Mouse (Mus musculus) cortical plate, adult 2 months (tissue): ENCODE measurements around the gene Pias4. TPM values are rescaled to one million over a fixed set of nuclear protein-coding genes. Genes with fewer than 3 reads are reported as not detected.
"Not testable (repeated sequence)": the region's sequence is repeated elsewhere in the genome, so short reads cannot be mapped to it uniquely, and the experiment has no call there.

Source experiments
- H3K27ac ChIP-seq: fragments of 200-500 bp; 2 replicates; pipeline ENCODE4 v1.5.1; 2012; ENCODE audit warnings: low read length, control low read depth, inconsistent platforms; ENCODE audit not compliant: insufficient read depth
- H3K4me1 ChIP-seq: fragments of 200-500 bp; 2 replicates; pipeline ENCODE4 v1.6.1; 2011; ENCODE audit warnings: low read length; ENCODE audit not compliant: control insufficient read depth, insufficient read depth
- H3K4me3 ChIP-seq: fragments of 200-500 bp; 2 replicates; pipeline ENCODE4 v1.5.1; 2011; ENCODE audit warnings: mild to moderate bottlenecking, low read length, control low read depth; ENCODE audit not compliant: insufficient read depth
- CTCF ChIP-seq: fragments of 200-500 bp; IDR thresholded peaks from 2 replicates; pipeline ENCODE4 v1.5.1; 2011; ENCODE audit warnings: mild to moderate bottlenecking, control low read depth, low read length; ENCODE audit not compliant: insufficient read depth; ENCODE audit errors: extremely low read depth
- POLR2A ChIP-seq: fragments of 200-500 bp; IDR thresholded peaks from 2 replicates; pipeline ENCODE4 v1.6.1; 2011; ENCODE audit warnings: mild to moderate bottlenecking, low read length, control low read depth; ENCODE audit not compliant: insufficient read depth; ENCODE audit errors: extremely low read depth
- polyA plus RNA-seq: library from polyadenylated mRNA; depleted of rRNA; stranded (reverse); fragments of >200 nt; gene quantifications from 2 replicates; pipeline ENCODE4 v1.2.3, GENCODE M21; 2012

Pias4 gene
- polyA plus RNA-seq, 1 experiment, result 21.3 TPM

GRCm38 (mm10) chr10:81173132-81173531 lies 5.4 kb upstream of the Pias4 start:
- H3K4me3 ChIP-seq, result peak overlapping the region; percentile 35
- TF ChIP-seq POLR2A (peak; percentile 86; the same call in 1 of the 2 replicates), CTCF (peak; percentile 74)
- peaks cover 6% of the 10 kb centered on the region for H3K4me1 ChIP-seq
- H3K27ac ChIP-seq, result peak overlapping the region; percentile 94

- H3K4me1 ChIP-seq, H3K27ac ChIP-seq: not testable (repeated sequence)
- peak overlapping the region; percentile 47; the same call in 1 of the 2 replicates for H3K4me3 ChIP-seq
Observed at GRCm38 (mm10) chr10:81169411-81169900, 1.7 kb upstream of the Pias4 start.

GRCm38 (mm10) chr10:81168521-81169244 lies 960 bp upstream of the Pias4 start:
- H3K4me3 ChIP-seq, result peak overlapping the region; percentile 47
- no peak for TF ChIP-seq CTCF
- 0 out of 2 replicates have a peak, but pooled peaks have one; percentile 44 for TF ChIP-seq POLR2A
- H3K27ac ChIP-seq, result peak overlapping the region; percentile 36
- H3K4me1 ChIP-seq, result peaks cover 5% of the 10 kb centered on the region

- no peak for TF ChIP-seq POLR2A
- no peak for TF ChIP-seq CTCF
- Histone ChIP-seq H3K4me3 (peak overlapping the region; percentile 13; the same call in 1 of the 2 replicates), H3K27ac (peak overlapping the region; percentile 9; the same call in 1 of the 2 replicates), H3K4me1 (peaks cover 5% of the 10 kb centered on the region)
Observed at GRCm38 (mm10) chr10:81168087-81168431, 336 bp upstream of the Pias4 start.

GRCm38 (mm10) chr10:81165118-81165517 lies 2.6 kb downstream of the Pias4 start:
- TF ChIP-seq CTCF, result no peak
- no peak for TF ChIP-seq POLR2A
- no peak overlapping the region for H3K4me3 ChIP-seq
- no peak overlapping the region for H3K27ac ChIP-seq
- peaks cover 3% of the 10 kb centered on the region; the same call in 1 of the 2 replicates for H3K4me1 ChIP-seq

DNA sequence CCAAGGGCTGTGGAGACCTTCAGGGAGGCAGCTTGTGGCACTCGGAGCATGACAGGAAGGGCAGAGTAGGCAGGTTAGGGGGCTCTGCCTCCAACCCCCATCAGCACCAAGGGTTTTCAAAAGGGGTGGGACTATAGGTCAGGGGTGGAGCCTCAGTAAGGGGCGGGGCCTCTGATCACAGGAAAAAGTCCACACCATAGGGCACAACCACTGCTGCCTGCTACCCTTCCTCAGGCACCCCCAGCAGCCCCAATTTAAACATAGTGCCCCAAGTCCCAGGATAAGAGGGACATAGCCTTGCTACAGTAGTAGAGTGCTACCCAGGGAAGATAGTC lies 5.4 kb downstream of the Pias4 start:
- TF ChIP-seq POLR2A (no peak), CTCF (no peak)
- Histone ChIP-seq H3K27ac (no peak overlapping the region), H3K4me1 (peaks cover 3% of the 10 kb centered on the region; the same call in 1 of the 2 replicates), H3K4me3 (no peak overlapping the region)

DNA sequence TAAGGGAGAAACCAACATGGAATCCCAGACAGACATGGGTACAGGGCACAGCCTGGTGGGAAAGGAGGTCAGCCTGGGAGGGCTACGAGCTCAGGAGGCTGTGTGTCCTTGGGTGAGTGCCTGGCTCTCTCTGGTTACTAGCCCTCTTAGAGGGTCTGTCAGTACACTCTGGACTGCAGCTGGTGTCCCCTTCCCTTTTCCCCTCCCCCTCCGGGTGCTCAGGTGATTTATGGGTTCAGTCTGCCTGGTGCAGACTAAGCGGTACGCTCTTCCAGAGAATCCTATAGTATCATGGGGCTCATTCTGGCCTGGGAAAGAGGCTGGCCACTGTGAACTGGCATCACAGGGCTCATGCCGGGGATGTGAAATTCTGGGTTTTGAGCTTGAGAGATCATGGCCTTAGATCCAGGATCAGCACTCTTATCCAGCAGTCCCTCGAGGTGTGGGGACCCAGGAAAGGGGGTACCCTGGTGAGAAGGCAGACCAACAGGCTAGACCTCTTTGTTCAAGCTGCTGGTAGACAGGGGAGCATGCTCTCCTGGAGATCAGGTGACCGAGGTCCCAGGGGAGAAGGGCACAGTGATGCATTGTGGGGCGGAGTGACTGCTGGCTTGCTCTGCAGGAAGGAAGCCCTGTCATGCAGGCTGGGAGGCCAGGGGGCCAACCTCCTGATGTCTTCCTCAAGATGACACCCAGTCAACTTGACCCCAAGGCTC lies 6.0 kb downstream of the Pias4 start:
- TF ChIP-seq POLR2A (no peak), CTCF (no peak)
- Histone ChIP-seq H3K4me3 (no peak overlapping the region), H3K4me1 (peaks cover 2% of the 10 kb centered on the region; the same call in 1 of the 2 replicates), H3K27ac (no peak overlapping the region)

- peak overlapping the region; percentile 75 for H3K27ac ChIP-seq
Observed at GRCm38 (mm10) chr10:81154736-81155135, 13.0 kb downstream of the Pias4 start.

DNA sequence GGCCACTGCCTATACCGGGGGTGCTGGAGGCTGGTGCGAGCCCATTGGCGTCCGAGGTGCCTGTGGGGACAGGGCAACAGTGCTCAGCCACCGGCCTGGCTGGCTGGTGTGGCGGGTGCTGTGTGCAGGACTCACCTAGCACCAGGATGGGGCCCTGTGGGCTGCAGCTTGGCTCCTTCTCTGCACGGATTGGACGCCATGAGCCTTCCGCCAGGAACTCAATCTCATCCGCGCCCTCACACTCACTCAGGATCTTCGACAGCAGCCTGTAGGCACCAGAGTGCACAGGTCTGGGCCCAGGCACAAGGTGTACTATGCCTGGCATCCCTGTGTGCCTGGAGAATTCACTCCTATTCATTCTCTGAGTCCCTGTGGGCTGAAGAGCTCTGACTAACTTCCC lies 13.4 kb downstream of the Pias4 start:
- TF ChIP-seq CTCF, result no peak
- TF ChIP-seq POLR2A, result no peak
- Histone ChIP-seq H3K27ac (peak overlapping the region; percentile 75; the same call in 1 of the 2 replicates), H3K4me3 (no peak overlapping the region), H3K4me1 (no peaks in the 10 kb centered on the region)

More at GRCm38 (mm10) chr10:81154736-81155135, 13.0 kb downstream of the Pias4 start:
- Histone ChIP-seq H3K4me1 (no peaks in the 10 kb centered on the region), H3K4me3 (no peak overlapping the region)
- TF ChIP-seq POLR2A, result no peak
- no peak for TF ChIP-seq CTCF

DNA sequence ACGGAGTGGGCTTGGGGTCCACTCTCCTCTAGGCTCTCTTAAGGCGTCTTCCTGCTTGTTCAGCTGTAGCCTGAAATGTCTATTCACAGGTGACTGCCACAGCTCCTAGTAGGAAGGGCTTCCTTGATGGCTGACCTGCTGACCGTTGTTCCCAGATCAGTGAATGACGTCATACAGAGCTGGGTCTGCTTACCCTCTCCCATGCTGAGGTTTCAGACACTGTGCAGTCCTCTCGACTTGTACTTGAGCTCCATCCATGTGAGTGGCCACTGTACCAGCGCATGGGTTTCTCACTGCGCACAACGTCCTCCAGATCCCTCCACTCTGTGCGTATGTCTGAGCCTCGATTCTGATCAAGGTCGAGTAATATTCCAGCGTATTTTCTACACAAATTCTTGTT lies 15.1 kb downstream of the Pias4 start:
- no peak for TF ChIP-seq CTCF
- 0 out of 2 replicates have a peak, but pooled peaks have one; percentile 6 for TF ChIP-seq POLR2A
- Histone ChIP-seq H3K4me3 (no peak overlapping the region), H3K4me1 (no peaks in the 10 kb centered on the region), H3K27ac (no peak overlapping the region)
